Mouse (Mus musculus): ENCODE measurements around the gene Cybrd1.

Gene Cybrd1

GRCm38 (mm10) chr2:71122268-71123029 is 4.7 kb downstream of the Cybrd1 start:
- CTCF ChIA-PET = no interaction called here

DNA sequence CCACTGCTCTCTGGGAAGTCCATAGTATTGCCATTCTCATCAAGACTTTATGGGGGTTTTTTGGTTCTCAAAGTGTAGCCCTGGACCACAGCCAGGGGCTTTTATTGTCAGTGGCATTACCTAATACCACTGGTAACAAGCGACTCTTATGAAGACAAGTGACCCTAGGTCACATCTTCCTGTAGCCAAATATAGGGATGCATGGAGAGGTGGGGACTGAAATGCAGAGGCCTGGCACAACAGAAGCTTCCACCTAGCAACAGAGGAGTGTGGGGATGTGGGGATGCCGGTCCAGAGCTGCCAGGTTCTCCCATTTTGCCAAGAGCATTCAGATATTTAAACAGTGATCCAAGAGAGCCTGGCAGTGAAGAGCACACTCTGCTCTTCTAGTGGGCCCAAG is 5.9 kb downstream of the Cybrd1 start:
- CTCF ChIA-PET = no interaction called here

DNA sequence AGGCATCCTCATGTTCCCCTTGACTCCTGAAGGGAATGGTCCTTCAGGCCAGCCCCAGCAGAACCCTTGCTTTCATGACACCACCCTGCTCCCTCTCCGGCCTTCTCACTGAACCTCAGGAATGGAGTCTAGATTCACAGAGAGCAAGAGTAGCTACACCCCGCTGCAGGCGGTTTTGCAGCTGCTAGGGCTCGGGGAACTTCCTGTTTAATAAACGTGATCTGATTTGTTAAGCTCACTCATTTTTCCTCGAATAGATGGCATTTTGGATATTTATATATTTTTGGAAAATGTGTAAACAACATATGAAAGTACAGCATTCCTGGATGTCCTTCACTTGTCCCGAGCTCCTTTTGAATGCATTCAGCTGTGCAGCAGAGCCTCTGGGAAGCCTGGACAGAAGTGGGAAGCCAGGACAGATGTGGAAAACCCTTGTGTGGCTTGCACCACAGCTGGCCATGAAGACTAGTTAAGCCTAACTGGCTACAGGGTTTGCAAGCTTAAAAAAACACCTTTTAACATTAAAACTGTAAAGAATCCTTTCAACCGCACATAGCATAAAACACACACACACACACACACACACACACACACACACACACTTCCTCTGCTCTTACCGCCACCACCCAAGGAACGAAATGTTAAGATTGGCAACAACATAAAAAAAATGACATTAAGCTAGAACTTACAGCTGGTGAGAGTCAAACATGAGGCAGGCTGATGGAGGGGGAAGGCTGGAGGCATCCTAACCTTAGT is 10.2 kb downstream of the Cybrd1 start:
- CTCF ChIA-PET = no interaction called here

DNA sequence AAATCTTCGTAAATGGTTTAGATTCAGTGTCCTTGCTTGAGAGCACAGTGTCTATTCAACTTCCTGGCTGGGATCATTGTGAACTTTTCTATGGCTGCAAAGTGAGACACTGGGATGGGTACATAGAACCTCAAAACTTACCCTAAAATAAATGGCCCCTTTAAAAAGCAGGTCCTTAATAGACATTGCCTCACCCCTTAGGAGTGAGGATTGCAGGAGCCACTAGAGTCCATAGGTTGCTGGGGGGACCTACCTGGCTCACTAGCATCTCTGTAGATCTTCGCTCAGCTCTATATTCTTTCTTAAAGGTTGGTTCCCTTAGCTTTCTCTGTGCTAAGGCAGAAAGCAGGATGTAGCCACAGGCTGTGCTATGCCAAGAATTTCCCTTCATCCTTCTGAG is 12.6 kb downstream of the Cybrd1 start:
- CTCF ChIA-PET = interaction anchor here (0.6 kb wide), 1 partner anchor 23 kb away, joined by 5 read pairs; no protein-coding TSS in a partner anchor

- CTCF ChIA-PET = interaction anchor here (0.6 kb wide), 1 partner anchor 1276 kb away, joined by 3 read pairs; no protein-coding TSS in a partner anchor
Measured at GRCm38 (mm10) chr2:71131866-71132496, 14.3 kb downstream of the Cybrd1 start.

GRCm38 (mm10) chr2:71134041-71134505 is 16.4 kb downstream of the Cybrd1 start:
- CTCF ChIA-PET = no interaction called here

DNA sequence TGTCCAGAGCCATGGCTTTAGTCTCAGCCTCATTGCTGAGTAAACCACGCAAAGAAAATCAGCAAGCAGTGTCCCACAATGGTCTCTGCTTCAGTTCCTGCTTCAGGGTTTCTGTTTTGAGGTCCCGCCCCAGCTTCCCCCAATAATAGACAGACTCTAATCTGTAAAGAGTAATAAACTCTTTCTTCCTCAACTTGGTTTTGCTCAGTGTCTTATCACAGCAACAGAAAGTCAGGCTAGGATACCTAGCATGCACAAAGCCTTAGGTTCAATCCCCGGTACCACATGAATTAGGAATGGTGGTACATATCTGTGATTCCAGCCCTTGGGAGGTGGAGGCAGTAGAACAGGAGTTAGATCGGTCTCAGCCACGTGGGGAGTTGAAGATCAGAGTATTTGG is 17.1 kb downstream of the Cybrd1 start:
- CTCF ChIA-PET = no interaction called here

GRCm38 (mm10) chr2:71140622-71141021 is 22.9 kb downstream of the Cybrd1 start:
- CTCF ChIA-PET = interaction anchor here (0.9 kb wide), 1 partner anchor 14 kb away, joined by 4 read pairs; no protein-coding TSS in a partner anchor

DNA sequence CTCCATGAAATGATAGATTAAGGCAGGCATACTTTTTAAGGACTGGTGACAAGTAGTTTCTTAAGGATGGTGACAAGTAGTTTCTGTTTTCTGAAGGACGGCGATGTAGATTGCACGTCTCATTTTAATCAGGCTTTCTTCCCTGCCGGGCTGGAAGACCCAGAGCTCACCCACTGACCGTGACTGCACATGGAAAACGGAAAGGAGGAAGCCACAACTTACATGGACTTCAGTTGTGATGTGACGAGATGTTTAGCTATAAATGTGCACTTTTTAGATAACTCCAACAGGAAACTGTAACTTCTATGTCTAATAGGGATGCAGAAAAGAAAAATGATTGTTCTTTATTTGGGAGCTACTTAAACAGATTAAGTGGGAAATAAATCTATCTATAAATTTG is 24.7 kb downstream of the Cybrd1 start:
- CTCF ChIA-PET = no interaction called here

DNA sequence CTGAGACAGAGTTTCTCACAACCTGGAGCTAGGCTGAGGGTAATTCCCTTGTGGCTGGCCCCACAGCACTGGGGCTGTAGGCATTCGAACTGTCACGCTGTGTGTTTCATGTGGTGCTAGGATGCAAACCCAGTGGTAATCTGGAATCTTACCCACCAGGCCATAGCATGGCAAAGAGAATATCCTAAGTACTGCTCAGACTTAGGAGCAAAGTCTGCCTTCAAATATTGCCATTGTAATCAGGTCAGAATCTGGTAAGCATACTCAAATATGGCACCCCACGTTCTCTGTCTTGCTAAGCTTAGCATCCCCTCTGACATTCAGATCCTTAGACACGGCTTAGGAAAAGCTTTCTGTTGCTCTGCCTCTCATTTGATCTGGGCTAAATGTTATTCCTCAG is 28.1 kb downstream of the Cybrd1 start:
- CTCF ChIA-PET = no interaction called here

- CTCF ChIA-PET = no interaction called here
Measured at GRCm38 (mm10) chr2:71146266-71146665, 28.5 kb downstream of the Cybrd1 start.

- CTCF ChIA-PET = no interaction called here
Measured at GRCm38 (mm10) chr2:71147816-71148215, 30.1 kb downstream of the Cybrd1 start.

GRCm38 (mm10) chr2:71152170-71152569 is 34.4 kb downstream of the Cybrd1 start:
- CTCF ChIA-PET = interaction anchor here (0.5 kb wide), 1 partner anchor 9 kb away, joined by 8 read pairs; no protein-coding TSS in a partner anchor

GRCm38 (mm10) chr2:71155486-71155885 is 37.8 kb downstream of the Cybrd1 start:
- CTCF ChIA-PET = interaction anchor here (0.6 kb wide), 1 partner anchor 344 kb away, joined by 3 read pairs; no protein-coding TSS in a partner anchor

- CTCF ChIA-PET = no interaction called here
Measured at GRCm38 (mm10) chr2:71156446-71156845, 38.7 kb downstream of the Cybrd1 start.

GRCm38 (mm10) chr2:71157881-71158280 is 40.2 kb downstream of the Cybrd1 start:
- CTCF ChIA-PET = no interaction called here

GRCm38 (mm10) chr2:71159576-71160306 is 42.0 kb downstream of the Cybrd1 start:
- CTCF ChIA-PET = interaction anchor here (0.7 kb wide), 1 partner anchor 28 kb away, joined by 3 read pairs; no protein-coding TSS in a partner anchor

DNA sequence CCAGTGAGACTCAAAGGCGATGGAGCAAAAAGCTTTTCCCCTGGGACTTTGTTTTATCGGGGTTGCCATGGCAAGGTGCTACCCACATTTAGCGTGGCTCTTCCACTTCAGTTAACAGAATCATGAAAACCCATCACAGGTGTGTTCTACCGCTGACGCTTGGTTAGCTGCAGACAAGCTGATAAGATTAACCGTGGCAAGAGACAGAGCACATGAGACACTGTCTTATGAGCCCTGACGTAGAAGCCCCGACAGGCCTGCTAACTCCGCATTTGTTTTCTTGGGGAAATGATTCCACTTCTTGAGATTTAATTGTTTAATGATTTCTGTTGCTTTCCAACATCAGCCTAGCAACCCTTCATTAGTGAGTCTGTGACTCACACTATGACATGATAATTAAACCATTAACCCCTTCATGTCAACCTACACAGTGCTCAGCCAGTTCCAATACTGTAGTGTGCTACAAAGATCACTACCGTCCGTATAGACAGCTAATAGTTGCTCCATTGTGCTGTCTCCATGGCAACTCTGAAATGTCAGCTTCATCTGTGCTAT is 42.7 kb downstream of the Cybrd1 start:
- CTCF ChIA-PET = interaction anchor here (0.6 kb wide), 1 partner anchor 144 kb away, joined by 4 read pairs; no protein-coding TSS in a partner anchor

DNA sequence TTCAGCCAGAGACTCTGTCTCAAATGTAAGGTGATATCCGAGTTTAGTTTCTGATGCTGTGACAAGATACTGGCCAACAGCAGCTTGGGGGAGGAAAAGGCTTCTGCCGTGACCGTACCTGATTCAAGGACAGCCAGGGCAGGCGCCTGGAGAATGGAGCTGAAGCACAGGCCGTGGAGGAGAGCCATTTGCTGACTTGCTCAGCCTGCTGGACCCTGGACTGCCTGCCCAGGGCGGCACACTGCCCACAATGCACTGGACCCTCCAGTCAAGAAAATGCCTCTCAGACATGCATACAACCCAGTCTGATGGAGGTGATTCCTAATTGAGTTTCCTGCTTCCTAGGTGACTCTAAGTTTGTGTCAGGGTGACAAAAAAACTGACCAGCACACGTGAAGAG is 43.8 kb downstream of the Cybrd1 start:
- CTCF ChIA-PET = no interaction called here

DNA sequence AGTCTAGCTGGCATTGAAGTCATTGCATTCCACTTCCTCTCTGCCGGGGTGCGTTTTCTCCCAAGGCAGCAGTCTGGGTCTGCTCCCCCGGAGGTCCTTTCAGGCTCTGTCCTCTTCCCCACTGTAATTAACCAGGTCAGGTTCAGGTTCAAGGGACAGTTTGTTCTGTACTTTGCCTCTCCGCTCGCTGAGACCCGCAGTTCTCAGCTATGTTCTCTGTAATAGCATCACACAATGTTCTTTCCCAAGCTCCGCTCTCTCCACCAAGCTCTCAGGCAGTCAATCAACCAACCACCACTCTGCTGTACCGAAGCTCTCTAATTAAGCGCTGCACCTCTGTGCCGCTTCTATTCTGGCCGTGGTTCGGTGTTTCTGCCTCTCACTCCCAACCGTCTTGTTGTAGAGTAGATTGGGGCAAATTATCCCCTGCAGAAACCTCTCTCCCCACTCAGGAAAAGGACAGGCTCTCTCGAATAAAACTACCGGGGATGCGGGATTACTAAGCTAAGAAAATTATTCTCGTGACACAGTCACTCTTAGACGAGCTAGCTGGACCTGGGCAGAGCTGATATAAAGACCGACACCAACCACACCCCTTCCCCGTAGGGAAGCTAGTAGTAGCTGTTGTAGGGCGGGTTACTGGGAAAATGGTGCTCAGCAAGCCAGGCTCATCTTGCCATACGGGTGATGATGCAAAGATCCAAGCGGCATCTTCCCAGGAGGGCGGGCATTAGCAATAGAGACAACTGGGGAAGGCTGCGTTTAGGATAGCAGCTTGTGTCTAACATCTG is 45.3 kb downstream of the Cybrd1 start:
- CTCF ChIA-PET = no interaction called here

Data from spleen, embryonic (tissue).